Mouse (Mus musculus): Measurements from ENCODE around the gene Tmprss4.

Tmprss4 gene

GRCm38 (mm10) chr9:45203797-45204410, at the start of gene Tmprss4:
TSS of gene Tmprss4 (minus strand) at chr9:45204092.
- DNase-seq (ENCODE audit: low spot score in 2 of 2), result no peak

GRCm38 (mm10) chr9:45252395-45252794, 48.5 kb upstream of the Tmprss4 start:
- DNase-seq (ENCODE audit: low spot score in 2 of 2), result no peak

GRCm38 (mm10) chr9:45251990-45252389, 48.1 kb upstream of the Tmprss4 start:
- no peak for DNase-seq (ENCODE audit: low spot score in 2 of 2)

- DNase-seq (ENCODE audit: low spot score in 2 of 2), result no peak
These were observed 47.4 kb upstream of the Tmprss4 start for GRCm38 (mm10) chr9:45251281-45251680.

GRCm38 (mm10) chr9:45250306-45250705, 46.4 kb upstream of the Tmprss4 start:
- DNase-seq (ENCODE audit: low spot score in 2 of 2), result no peak

GRCm38 (mm10) chr9:45247536-45247935, 43.6 kb upstream of the Tmprss4 start:
- DNase-seq (ENCODE audit: low spot score in 2 of 2), result no peak

GRCm38 (mm10) chr9:45246060-45246459, 42.2 kb upstream of the Tmprss4 start:
- no peak for DNase-seq (ENCODE audit: low spot score in 2 of 2)

GRCm38 (mm10) chr9:45245432-45245831, 41.5 kb upstream of the Tmprss4 start:
- DNase-seq (ENCODE audit: low spot score in 2 of 2), result no peak

- no peak for DNase-seq (ENCODE audit: low spot score in 2 of 2)
These were observed 37.5 kb upstream of the Tmprss4 start for GRCm38 (mm10) chr9:45241397-45241796.

GRCm38 (mm10) chr9:45236744-45237143, 32.9 kb upstream of the Tmprss4 start:
- DNase-seq (ENCODE audit: low spot score in 2 of 2), result no peak

- DNase-seq (ENCODE audit: low spot score in 2 of 2), result no peak
These were observed 31.9 kb upstream of the Tmprss4 start for GRCm38 (mm10) chr9:45235668-45236227.

- no peak for DNase-seq (ENCODE audit: low spot score in 2 of 2)
These were observed 25.5 kb upstream of the Tmprss4 start for GRCm38 (mm10) chr9:45229359-45229758.

- peak; percentile 93 to 96 for DNase-seq (ENCODE audit: low spot score in 2 of 2)
These were observed 17.7 kb upstream of the Tmprss4 start for GRCm38 (mm10) chr9:45221567-45221966.

GRCm38 (mm10) chr9:45219644-45220043, 15.8 kb upstream of the Tmprss4 start:
- DNase-seq (ENCODE audit: low spot score in 2 of 2), result no peak

GRCm38 (mm10) chr9:45215526-45216179, 11.8 kb upstream of the Tmprss4 start:
- DNase-seq (ENCODE audit: low spot score in 2 of 2), result no peak

GRCm38 (mm10) chr9:45212001-45212400, 8.1 kb upstream of the Tmprss4 start:
- no peak for DNase-seq (ENCODE audit: low spot score in 2 of 2)

GRCm38 (mm10) chr9:45207015-45207743, 3.3 kb upstream of the Tmprss4 start:
- no peak for DNase-seq (ENCODE audit: low spot score in 2 of 2)

- DNase-seq (ENCODE audit: low spot score in 2 of 2), result no peak
These were observed 2.2 kb upstream of the Tmprss4 start for GRCm38 (mm10) chr9:45206121-45206520.

- DNase-seq (ENCODE audit: low spot score in 2 of 2), result no peak
These were observed 1.3 kb upstream of the Tmprss4 start for GRCm38 (mm10) chr9:45205143-45205542.

GRCm38 (mm10) chr9:45202021-45202798, 1.7 kb downstream of the Tmprss4 start:
- DNase-seq (ENCODE audit: low spot score in 2 of 2), result no peak

- no peak for DNase-seq (ENCODE audit: low spot score in 2 of 2)
These were observed 2.5 kb downstream of the Tmprss4 start for GRCm38 (mm10) chr9:45201319-45201947.

All from frontal cortex, postnatal 36 days (tissue).